Mouse (Mus musculus) megakaryocyte, adult 5-6 weeks (primary cell): ENCODE data around the gene Galr2. TPM values are rescaled to one million over a fixed set of nuclear protein-coding genes. Genes with fewer than 3 reads are reported as not detected.
"Not testable (repeated sequence)": the region's sequence is repeated elsewhere in the genome, so short reads cannot be mapped to it uniquely, and the experiment has no call there.

Experiments
- ATAC-seq: 2 replicates; pipeline ENCODE4 v1.8.0; 2016; ENCODE audit warnings: mild to moderate bottlenecking, inconsistent platforms; ENCODE audit not compliant: poor library complexity, severe bottlenecking
- total RNA-seq, 2 experiments: library from RNA; stranded (forward) in 1 of 2; stranded (reverse) in 1 of 2; fragments of 153-499, 151-499 nt in 1 of 2; fragments of 221-1000, 200-1000 nt in 1 of 2; gene quantifications; 2 replicates each; pipeline versions ENCODE4 v1.2.3 to v1.2.4; 2015 to 2017

Gene Galr2
- total RNA-seq, 2 experiments from 2014 or later = 0.07 TPM; not detected in 1

GRCm38 (mm10) chr11:116268313-116268712 lies 12.4 kb upstream of the Galr2 start:
- no peak for ATAC-seq

- ATAC-seq = no peak
Measured at GRCm38 (mm10) chr11:116269560-116269959, 11.2 kb upstream of the Galr2 start.

- ATAC-seq = no peak
Measured at GRCm38 (mm10) chr11:116272589-116273468, 7.9 kb upstream of the Galr2 start.

GRCm38 (mm10) chr11:116273469-116274044 lies 7.2 kb upstream of the Galr2 start:
- no peak for ATAC-seq

GRCm38 (mm10) chr11:116274045-116274666 lies 6.6 kb upstream of the Galr2 start, which contains the start of gene Srp68:
Srp68 (minus strand) TSS chr11:116274217.
- ATAC-seq = peak; percentile 100

- ATAC-seq = not testable (repeated sequence)
Measured at GRCm38 (mm10) chr11:116277184-116277583, 3.6 kb upstream of the Galr2 start.

GRCm38 (mm10) chr11:116281671-116282070 lies 932 bp downstream of the Galr2 start:
- ATAC-seq = peak; percentile 24; the same call in 1 of the 2 replicates

GRCm38 (mm10) chr11:116282089-116282488 lies 1.4 kb downstream of the Galr2 start:
- 0 out of 2 replicates have a peak, but pooled peaks have one; percentile 27 for ATAC-seq

- ATAC-seq = no peak
Measured at GRCm38 (mm10) chr11:116282912-116283521, 2.3 kb downstream of the Galr2 start.

- no peak for ATAC-seq
Measured at GRCm38 (mm10) chr11:116283982-116284381, 3.2 kb downstream of the Galr2 start.

- ATAC-seq = no peak
Measured at GRCm38 (mm10) chr11:116285770-116286191, 5.0 kb downstream of the Galr2 start.

GRCm38 (mm10) chr11:116287351-116287750 lies 6.6 kb downstream of the Galr2 start:
- no peak for ATAC-seq

- no peak for ATAC-seq
Measured at GRCm38 (mm10) chr11:116290556-116290955, 9.8 kb downstream of the Galr2 start.

- no peak for ATAC-seq
Measured at GRCm38 (mm10) chr11:116292401-116292800, 11.7 kb downstream of the Galr2 start.

- no peak for ATAC-seq
Measured at GRCm38 (mm10) chr11:116293538-116294137, 12.9 kb downstream of the Galr2 start.

- ATAC-seq = peak; percentile 54; the same call in 1 of the 2 replicates
Measured at GRCm38 (mm10) chr11:116294319-116294718, 13.6 kb downstream of the Galr2 start.

- no peak for ATAC-seq
Measured at GRCm38 (mm10) chr11:116296191-116296734, 15.5 kb downstream of the Galr2 start.

GRCm38 (mm10) chr11:116297017-116297416 lies 16.3 kb downstream of the Galr2 start:
- ATAC-seq = no peak

GRCm38 (mm10) chr11:116298221-116298620 lies 17.5 kb downstream of the Galr2 start:
- ATAC-seq = no peak

GRCm38 (mm10) chr11:116298621-116299020 lies 17.9 kb downstream of the Galr2 start:
- no peak for ATAC-seq
